9 mouse cellular contexts compared by ENCODE assay signal in the genomic region with DNA sequence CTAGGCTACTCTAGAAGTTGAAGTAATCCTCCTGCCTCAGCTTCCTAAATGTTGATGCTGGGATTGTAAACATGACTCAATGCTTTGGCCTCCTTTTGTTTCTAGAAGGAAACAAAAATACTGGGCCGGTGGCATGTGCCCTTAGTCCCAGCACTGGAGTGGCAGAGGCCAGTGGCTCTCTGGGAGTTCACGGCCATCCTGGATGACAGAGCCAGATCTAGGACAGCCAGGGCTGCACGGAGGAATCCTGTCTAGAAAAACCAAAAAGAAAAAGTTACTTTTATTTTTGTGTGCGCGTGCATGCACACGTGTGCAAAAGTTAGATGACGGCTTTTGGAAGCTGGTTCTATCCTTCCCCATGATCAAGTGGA. TPM values are rescaled to one million over a fixed set of nuclear protein-coding genes. Genes with fewer than 3 reads are reported as not detected.
DNase-seq lines count a peak whose midpoint lies in the region; ATAC-seq and TF ChIP-seq lines count a peak whose summit lies in the region.
"Had no signal": no experiment of that assay in that cellular context is flagged by ENCODE, and none has a peak within 500 bp of the region (broad histone marks: within the 10 kb centered on the region; RNA-seq: fewer than 3 reads in every experiment).

No protein-coding gene starts in this region.

- H3K27ac ChIP-seq in heart, embryonic 15.5 days, result peak overlapping the region; percentile 88
- H3K27ac ChIP-seq in midbrain, postnatal 0 days (ENCODE audit: low read depth, low read length), result 0 out of 2 replicates have a peak overlapping the region, but pooled peaks have one; percentile 75
- no peak overlapping the region for H3K27ac ChIP-seq in midbrain, embryonic 11.5 days (ENCODE audit: low read depth, low read length)
- peak overlapping the region; percentile 76 for H3K27ac ChIP-seq in intestine, postnatal 0 days (ENCODE audit: low read depth, low read length)
- peak overlapping the region; percentile 97 for H3K27ac ChIP-seq in stomach, embryonic 16.5 days (ENCODE audit: low read length)

- 90% methylated on average over 7 of the region's 7 CpGs for WGBS in heart, embryonic 15.5 days
- 94% methylated on average over 7 of the region's 7 CpGs for WGBS in midbrain, postnatal 0 days
- WGBS in midbrain, embryonic 11.5 days, result 93% methylated on average over 7 of the region's 7 CpGs
- 81% methylated on average over 7 of the region's 7 CpGs for WGBS in intestine, postnatal 0 days
- WGBS in stomach, embryonic 16.5 days, result 94% methylated on average over 7 of the region's 7 CpGs

- intact Hi-C loops in heart, postnatal 36 days (cut with DNase I), result loop anchor here (2.0 kb wide), 1 partner anchor 16 kb away; no protein-coding TSS in a partner anchor

- no peak overlapping the region for H3K9ac ChIP-seq in heart, embryonic 15.5 days
- no peak overlapping the region for H3K9ac ChIP-seq in midbrain, postnatal 0 days (replicated peaks; ENCODE audit: low read length, poor library complexity, severe bottlenecking)
- H3K9ac ChIP-seq in midbrain, embryonic 11.5 days (ENCODE audit: low read length), result no peak overlapping the region
- H3K9ac ChIP-seq in intestine, postnatal 0 days (ENCODE audit: low read depth, low read length), result no peak overlapping the region
- H3K9ac ChIP-seq in stomach, embryonic 16.5 days (ENCODE audit: low read length), result no peak overlapping the region

- H3K27me3 ChIP-seq in heart, embryonic 15.5 days, result no peaks in the 10 kb centered on the region
- no peaks in the 10 kb centered on the region for H3K27me3 ChIP-seq in midbrain, postnatal 0 days (ENCODE audit: insufficient read depth, low read length)
- no peaks in the 10 kb centered on the region for H3K27me3 ChIP-seq in midbrain, embryonic 11.5 days (ENCODE audit: control insufficient read depth, insufficient read depth, low read length)
- no peaks in the 10 kb centered on the region for H3K27me3 ChIP-seq in intestine, postnatal 0 days (replicated peaks; ENCODE audit: control insufficient read depth, insufficient read depth, low read length)
- H3K27me3 ChIP-seq in stomach, embryonic 16.5 days (ENCODE audit: control insufficient read depth, insufficient read depth, low read length), result no peaks in the 10 kb centered on the region

- peaks cover 47% of the 10 kb centered on the region for H3K4me1 ChIP-seq in heart, embryonic 15.5 days (replicated peaks)
- peaks cover 6% of the 10 kb centered on the region; the same call in 1 of the 2 replicates for H3K4me1 ChIP-seq in midbrain, postnatal 0 days (ENCODE audit: insufficient read depth, low read length)
- H3K4me1 ChIP-seq in midbrain, embryonic 11.5 days (ENCODE audit: control insufficient read depth, insufficient read depth, low read length), result peaks cover 8% of the 10 kb centered on the region
- no peaks in the 10 kb centered on the region for H3K4me1 ChIP-seq in intestine, postnatal 0 days (replicated peaks; ENCODE audit: control insufficient read depth, insufficient read depth, low read length)
- H3K4me1 ChIP-seq in stomach, embryonic 16.5 days (ENCODE audit: control insufficient read depth, insufficient read depth, low read length), result peaks cover 30% of the 10 kb centered on the region

- no peak for TF ChIP-seq CTCF in midbrain, postnatal 0 days (IDR thresholded peaks at IDR 0.05)
- TF ChIP-seq CTCF in intestine, postnatal 0 days (IDR thresholded peaks at IDR 0.05; ENCODE audit: low read depth), result no peak

- peak overlapping the region; percentile 62 for H3K4me2 ChIP-seq in heart, embryonic 15.5 days
- H3K4me2 ChIP-seq in midbrain, postnatal 0 days (ENCODE audit: low read depth, low read length, poor library complexity, severe bottlenecking), result peak overlapping the region; percentile 51; the same call in 1 of the 2 replicates
- no peak overlapping the region for H3K4me2 ChIP-seq in midbrain, embryonic 11.5 days
- H3K4me2 ChIP-seq in intestine, postnatal 0 days (replicated peaks; ENCODE audit: low read depth), result peak overlapping the region; percentile 67
- peak overlapping the region; percentile 57 for H3K4me2 ChIP-seq in stomach, embryonic 16.5 days (ENCODE audit: low read depth, low read length)

- peak overlapping the region; percentile 54; the same call in 1 of the 2 replicates for H3K4me3 ChIP-seq in heart, embryonic 15.5 days
- H3K4me3 ChIP-seq in midbrain, postnatal 0 days (ENCODE audit: low read depth, low read length), result no peak overlapping the region
- no peak overlapping the region for H3K4me3 ChIP-seq in midbrain, embryonic 11.5 days (ENCODE audit: low read depth, low read length)
- 0 out of 2 replicates have a peak overlapping the region, but pooled peaks have one; percentile 46 for H3K4me3 ChIP-seq in intestine, postnatal 0 days (ENCODE audit: low read depth, low read length)
- peak overlapping the region; percentile 63; the same call in 1 of the 2 replicates for H3K4me3 ChIP-seq in stomach, embryonic 16.5 days (replicated peaks; ENCODE audit: low read length)

- DNase-seq in heart, postnatal 36 days, result no peak
- DNase-seq in midbrain, postnatal 0 days (ENCODE audit: low spot score), result no peak
- no peak for DNase-seq in midbrain, embryonic 11.5 days (ENCODE audit: low spot score, missing footprints)
- no peak for DNase-seq in thymus, postnatal 25 days
- DNase-seq: layer of hippocampus, postnatal 36 days had no signal

- ATAC-seq in heart, embryonic 15.5 days (replicated peaks; ENCODE audit: insufficient number of reproducible peaks, insufficient read depth, low FRiP score, low read depth), result no peak
- no peak for ATAC-seq in midbrain, postnatal 0 days (ENCODE audit: low FRiP score)
- ATAC-seq in midbrain, embryonic 11.5 days (ENCODE audit: low FRiP score), result no peak
- no peak for ATAC-seq in intestine, postnatal 0 days
- no peak for ATAC-seq in stomach, embryonic 16.5 days (ENCODE audit: insufficient read depth, low FRiP score)
- ATAC-seq in frontal cortex, adult (ENCODE audit: low TSS enrichment), result no peak

- H3K9me3 ChIP-seq in heart, embryonic 15.5 days (replicated peaks), result no peaks in the 10 kb centered on the region
- no peaks in the 10 kb centered on the region for H3K9me3 ChIP-seq in midbrain, postnatal 0 days (ENCODE audit: low read length)
- no peaks in the 10 kb centered on the region for H3K9me3 ChIP-seq in midbrain, embryonic 11.5 days (ENCODE audit: control insufficient read depth, low read length)
- H3K9me3 ChIP-seq in intestine, postnatal 0 days (ENCODE audit: control insufficient read depth), result no peaks in the 10 kb centered on the region
- no peaks in the 10 kb centered on the region for H3K9me3 ChIP-seq in stomach, embryonic 16.5 days (replicated peaks; ENCODE audit: control insufficient read depth, low read length)

- H3K36me3 ChIP-seq in heart, embryonic 15.5 days, result peaks cover 31% of the 10 kb centered on the region
- H3K36me3 ChIP-seq in midbrain, postnatal 0 days (ENCODE audit: insufficient read depth, low read length), result peaks cover 26% of the 10 kb centered on the region
- peaks cover 13% of the 10 kb centered on the region for H3K36me3 ChIP-seq in midbrain, embryonic 11.5 days (ENCODE audit: control insufficient read depth, insufficient read depth, low read length)
- H3K36me3 ChIP-seq in intestine, postnatal 0 days (ENCODE audit: control insufficient read depth, insufficient read depth), result peaks cover 48% of the 10 kb centered on the region
- peaks cover 23% of the 10 kb centered on the region; the same call in 1 of the 2 replicates for H3K36me3 ChIP-seq in stomach, embryonic 16.5 days (ENCODE audit: control insufficient read depth, insufficient read depth, low read length)

RNA-seq across cellular contexts. Expression of a gene that starts 1.4 kb away (rescaled TPM):
- polyA plus RNA-seq in heart, embryonic 15.5 days (2015; fragmentation: Nextera tagmentation; extraction: Ambion mirVana), result 224 and 234 TPM in 2 replicates
- 1,000 to 10,000 TPM; 1,832 to 1,909 TPM for total RNA-seq in heart, postnatal 36 days (2021)
- 89.3 and 104 TPM in 2 replicates for total RNA-seq in midbrain, postnatal 0 days (2014; rRNA removed)
- 103 and 107 TPM in 2 replicates for polyA plus RNA-seq in midbrain, postnatal 0 days (2015; fragmentation: Nextera tagmentation; extraction: Ambion mirVana)
- polyA plus RNA-seq in midbrain, embryonic 11.5 days (2014; fragmentation: Nextera tagmentation; extraction: Ambion mirVana), result 80.5 and 81.7 TPM in 2 replicates
- 402 and 426 TPM in 2 replicates for polyA plus RNA-seq in intestine, postnatal 0 days (2015; fragmentation: Nextera tagmentation; extraction: Ambion mirVana)
- polyA plus RNA-seq in stomach, embryonic 16.5 days (2015; fragmentation: Nextera tagmentation; extraction: Ambion mirVana), result 227 and 230 TPM in 2 replicates

RNA-seq across cellular contexts. Expression of a gene that starts 7.3 kb away (rescaled TPM):
- polyA plus RNA-seq in heart, embryonic 15.5 days (2015; fragmentation: Nextera tagmentation; extraction: Ambion mirVana), result 8.2 and 9.1 TPM in 2 replicates
- total RNA-seq in heart, postnatal 36 days (2021), result 10 to 100 TPM; 29.4 to 48.3 TPM
- 3.4 and 3.5 TPM in 2 replicates for total RNA-seq in midbrain, postnatal 0 days (2014; rRNA removed)
- polyA plus RNA-seq in midbrain, postnatal 0 days (2015; fragmentation: Nextera tagmentation; extraction: Ambion mirVana), result 4.8 and 5.1 TPM in 2 replicates
- 1.3 and 1.7 TPM in 2 replicates for polyA plus RNA-seq in midbrain, embryonic 11.5 days (2014; fragmentation: Nextera tagmentation; extraction: Ambion mirVana)
- polyA plus RNA-seq in intestine, postnatal 0 days (2015; fragmentation: Nextera tagmentation; extraction: Ambion mirVana), result 2,376 and 2,464 TPM in 2 replicates
- polyA plus RNA-seq in stomach, embryonic 16.5 days (2015; fragmentation: Nextera tagmentation; extraction: Ambion mirVana), result 353 and 382 TPM in 2 replicates

RNA-seq across cellular contexts. Expression of a gene that starts 18.0 kb away (rescaled TPM):
- polyA plus RNA-seq in heart, embryonic 15.5 days (2015; fragmentation: Nextera tagmentation; extraction: Ambion mirVana), result 152 and 158 TPM in 2 replicates
- 100 to 1,000 TPM; 240 to 277 TPM for total RNA-seq in heart, postnatal 36 days (2021)
- 253 and 265 TPM in 2 replicates for total RNA-seq in midbrain, postnatal 0 days (2014; rRNA removed)
- polyA plus RNA-seq in midbrain, postnatal 0 days (2015; fragmentation: Nextera tagmentation; extraction: Ambion mirVana), result 146 and 175 TPM in 2 replicates
- 331 and 342 TPM in 2 replicates for polyA plus RNA-seq in midbrain, embryonic 11.5 days (2014; fragmentation: Nextera tagmentation; extraction: Ambion mirVana)
- polyA plus RNA-seq in intestine, postnatal 0 days (2015; fragmentation: Nextera tagmentation; extraction: Ambion mirVana), result 144 and 152 TPM in 2 replicates
- polyA plus RNA-seq in stomach, embryonic 16.5 days (2015; fragmentation: Nextera tagmentation; extraction: Ambion mirVana), result 170 and 200 TPM in 2 replicates

RNA-seq across cellular contexts. Expression of a gene that starts 37.3 kb away (rescaled TPM):
- polyA plus RNA-seq in heart, embryonic 15.5 days (2015; fragmentation: Nextera tagmentation; extraction: Ambion mirVana), result 1.7 and 2.7 TPM in 2 replicates
- 1 to 10 TPM in 1 of 2 experiments, under 1 TPM in 1; 0.73 to 1.4 TPM for total RNA-seq in heart, postnatal 36 days (2021)
- total RNA-seq in midbrain, postnatal 0 days (2014; rRNA removed), result 0.38 and 12.5 TPM in 2 replicates
- polyA plus RNA-seq in midbrain, postnatal 0 days (2015; fragmentation: Nextera tagmentation; extraction: Ambion mirVana), result 3.8 and 4.8 TPM in 2 replicates
- polyA plus RNA-seq in midbrain, embryonic 11.5 days (2014; fragmentation: Nextera tagmentation; extraction: Ambion mirVana), result 0.97 and 1.4 TPM in 2 replicates
- polyA plus RNA-seq in intestine, postnatal 0 days (2015; fragmentation: Nextera tagmentation; extraction: Ambion mirVana), result 1.0 and 2.0 TPM in 2 replicates
- 5.8 and 9.9 TPM in 2 replicates for polyA plus RNA-seq in stomach, embryonic 16.5 days (2015; fragmentation: Nextera tagmentation; extraction: Ambion mirVana)
- total RNA-seq: layer of hippocampus, postnatal 36 days had no signal

RNA-seq across cellular contexts. Expression of a gene that starts 37.6 kb away (rescaled TPM):
- polyA plus RNA-seq in heart, embryonic 15.5 days (2015; fragmentation: Nextera tagmentation; extraction: Ambion mirVana), result 2.8 and 7.3 TPM in 2 replicates
- 1 to 10 TPM; 1.8 to 1.9 TPM for total RNA-seq in heart, postnatal 36 days (2021)
- 0.80 and 1.0 TPM in 2 replicates for total RNA-seq in midbrain, postnatal 0 days (2014; rRNA removed)
- polyA plus RNA-seq in midbrain, postnatal 0 days (2015; fragmentation: Nextera tagmentation; extraction: Ambion mirVana), result 1.9 TPM in 2 replicates
- 1.9 and 2.5 TPM in 2 replicates for polyA plus RNA-seq in midbrain, embryonic 11.5 days (2014; fragmentation: Nextera tagmentation; extraction: Ambion mirVana)
- 1.6 and 2.2 TPM in 2 replicates for polyA plus RNA-seq in intestine, postnatal 0 days (2015; fragmentation: Nextera tagmentation; extraction: Ambion mirVana)
- 5.0 and 5.9 TPM in 2 replicates for polyA plus RNA-seq in stomach, embryonic 16.5 days (2015; fragmentation: Nextera tagmentation; extraction: Ambion mirVana)

Comparison
In these comparisons a context has a peak if more than half of its experiments do, and no peak if none do; other contexts are left out.
1. H3K4me3 ChIP-seq: peak in heart, embryonic 15.5 days (single experiment), intestine, postnatal 0 days (single experiment) and stomach, embryonic 16.5 days (single experiment); none in midbrain, postnatal 0 days (single experiment) and midbrain, embryonic 11.5 days (single experiment).
2. RNA of a gene that starts 7.3 kb away (polyA plus RNA-seq): 2,376 to 2,464 TPM in intestine, postnatal 0 days and 353 to 382 TPM in stomach, embryonic 16.5 days; 8.2 to 9.1 TPM in heart, embryonic 15.5 days, 4.8 to 5.1 TPM in midbrain, postnatal 0 days and 1.3 to 1.7 TPM in midbrain, embryonic 11.5 days; every median in the first group is over 10 times any median in the second.